In the genomic region with DNA sequence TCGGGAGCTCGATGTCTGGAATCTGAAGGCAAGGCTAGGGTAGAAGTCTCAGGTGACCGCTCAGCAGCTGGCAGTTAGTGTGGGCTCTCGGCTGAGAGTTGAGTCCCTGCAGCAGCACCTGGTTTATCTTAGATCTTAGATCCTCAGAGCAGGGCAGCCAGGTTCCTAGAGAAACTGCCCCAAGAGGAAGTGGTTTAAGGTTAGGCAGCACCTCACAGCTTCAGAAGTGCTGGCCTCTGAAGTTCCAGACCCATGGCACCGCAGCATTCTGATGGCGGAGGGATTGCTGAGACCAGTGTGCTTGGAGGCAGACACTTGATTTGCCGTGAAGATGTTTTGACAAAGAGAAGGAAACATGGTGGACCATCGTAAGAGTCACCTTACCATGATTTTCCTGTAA, we compare ENCODE assay signal across 17 mouse cellular contexts.
A peak's percentile ranks its signal among the peaks of the same experiment; 100 is the strongest.
DNase-seq lines count a peak whose midpoint lies in the region; ATAC-seq lines count a peak whose summit lies in the region.
"Had no signal": no experiment of that assay in that cellular context is flagged by ENCODE, and none has a peak within 500 bp of the region (broad histone marks: within the 10 kb centered on the region; RNA-seq: fewer than 3 reads in every experiment).

No protein-coding gene starts in this region.

- no peak for ATAC-seq in lung, embryonic 16.5 days (ENCODE audit: low read depth)
- no peak for ATAC-seq in embryonic facial prominence, embryonic 12.5 days (ENCODE audit: insufficient number of reproducible peaks, insufficient read depth, low FRiP score, low TSS enrichment)
- ATAC-seq in forebrain, embryonic 15.5 days (replicated peaks) = no peak
- ATAC-seq: forebrain, embryonic 14.5 days; intestine, embryonic 15.5 days had no signal

- H3K27me3 ChIP-seq in lung, embryonic 16.5 days (ENCODE audit: control insufficient read depth, insufficient read depth, low read depth, low read length) = no peaks in the 10 kb centered on the region
- no peaks in the 10 kb centered on the region for H3K27me3 ChIP-seq in embryonic facial prominence, embryonic 12.5 days
- no peaks in the 10 kb centered on the region for H3K27me3 ChIP-seq in limb, embryonic 10.5 days (ENCODE audit: low read depth, poor library complexity, severe bottlenecking)
- no peaks in the 10 kb centered on the region for H3K27me3 ChIP-seq in forebrain, embryonic 15.5 days
- H3K27me3 ChIP-seq: intestine, embryonic 15.5 days; liver, embryonic 15.5 days; midbrain, embryonic 12.5 days had no signal

- H3K4me1 ChIP-seq in lung, embryonic 16.5 days (replicated peaks; ENCODE audit: control insufficient read depth, insufficient read depth, low read length) = peaks cover 31% of the 10 kb centered on the region
- peaks cover 46% of the 10 kb centered on the region for H3K4me1 ChIP-seq in embryonic facial prominence, embryonic 12.5 days
- H3K4me1 ChIP-seq in limb, embryonic 10.5 days = peaks cover 76% of the 10 kb centered on the region
- H3K4me1 ChIP-seq in forebrain, embryonic 15.5 days = peaks cover 22% of the 10 kb centered on the region
- H3K4me1 ChIP-seq: liver, embryonic 15.5 days had no signal

- 65% methylated on average over 8 of the region's 8 CpGs for WGBS in lung, embryonic 16.5 days
- WGBS in embryonic facial prominence, embryonic 12.5 days = 55% methylated on average over 8 of the region's 8 CpGs
- WGBS in limb, embryonic 10.5 days = 73% methylated on average over 8 of the region's 8 CpGs
- 90% methylated on average over 8 of the region's 8 CpGs for WGBS in forebrain, embryonic 15.5 days

- H3K36me3 ChIP-seq in lung, embryonic 16.5 days (ENCODE audit: control insufficient read depth, insufficient read depth, low read length) = no peaks in the 10 kb centered on the region
- no peaks in the 10 kb centered on the region for H3K36me3 ChIP-seq in embryonic facial prominence, embryonic 12.5 days
- H3K36me3 ChIP-seq in limb, embryonic 10.5 days = 0 out of 2 replicates have a peak, but pooled peaks cover 2% of the 10 kb centered on the region
- no peaks in the 10 kb centered on the region for H3K36me3 ChIP-seq in forebrain, embryonic 15.5 days
- H3K36me3 ChIP-seq: intestine, embryonic 15.5 days; liver, embryonic 15.5 days had no signal

- no peak for DNase-seq in lung, postnatal 4 days
- DNase-seq in limb, embryonic 10.5 days (ENCODE audit: low spot score) = peak; percentile 36
- DNase-seq in thymus, postnatal 25 days = peak; percentile 20
- DNase-seq in adrenal gland, adult 8-10 months = no peak
- DNase-seq: cerebellum, postnatal 25 days; heart, postnatal 14 days; layer of hippocampus, postnatal 36 days; right cerebral cortex, adult 18-20 months had no signal

- H3K27ac ChIP-seq in lung, embryonic 16.5 days (ENCODE audit: low read length) = 0 out of 2 replicates have a peak overlapping the region, but pooled peaks have one; percentile 8
- H3K27ac ChIP-seq in embryonic facial prominence, embryonic 12.5 days = peak overlapping the region; percentile 76
- peak overlapping the region; percentile 81 for H3K27ac ChIP-seq in limb, embryonic 10.5 days
- H3K27ac ChIP-seq in forebrain, embryonic 15.5 days (replicated peaks) = no peak overlapping the region
- H3K27ac ChIP-seq: intestine, embryonic 15.5 days; liver, embryonic 15.5 days; midbrain, embryonic 12.5 days; stomach, postnatal 0 days had no signal

- no peak overlapping the region for H3K4me2 ChIP-seq in lung, embryonic 16.5 days (ENCODE audit: low read depth, low read length)
- no peak overlapping the region for H3K4me2 ChIP-seq in embryonic facial prominence, embryonic 12.5 days (replicated peaks)
- no peak overlapping the region for H3K4me2 ChIP-seq in forebrain, embryonic 15.5 days (replicated peaks)
- H3K4me2 ChIP-seq: intestine, embryonic 15.5 days; liver, embryonic 15.5 days; midbrain, embryonic 12.5 days had no signal

- no peak overlapping the region for H3K9ac ChIP-seq in lung, embryonic 16.5 days (ENCODE audit: low read length)
- H3K9ac ChIP-seq in embryonic facial prominence, embryonic 12.5 days = no peak overlapping the region
- no peak overlapping the region for H3K9ac ChIP-seq in forebrain, embryonic 15.5 days (replicated peaks)
- H3K9ac ChIP-seq: intestine, embryonic 15.5 days; liver, embryonic 15.5 days; midbrain, embryonic 12.5 days had no signal

- no peaks in the 10 kb centered on the region for H3K9me3 ChIP-seq in lung, embryonic 16.5 days (ENCODE audit: control insufficient read depth, low read length)
- H3K9me3 ChIP-seq in embryonic facial prominence, embryonic 12.5 days = no peaks in the 10 kb centered on the region
- H3K9me3 ChIP-seq in limb, embryonic 10.5 days (replicated peaks) = no peaks in the 10 kb centered on the region
- no peaks in the 10 kb centered on the region for H3K9me3 ChIP-seq in forebrain, embryonic 15.5 days
- H3K9me3 ChIP-seq: intestine, embryonic 15.5 days; liver, embryonic 15.5 days; midbrain, embryonic 12.5 days had no signal

- H3K4me3 ChIP-seq in lung, embryonic 16.5 days (ENCODE audit: low read length) = no peak overlapping the region
- H3K4me3 ChIP-seq in embryonic facial prominence, embryonic 12.5 days = no peak overlapping the region
- no peak overlapping the region for H3K4me3 ChIP-seq in limb, embryonic 10.5 days
- no peak overlapping the region for H3K4me3 ChIP-seq in forebrain, embryonic 15.5 days
- H3K4me3 ChIP-seq: intestine, embryonic 15.5 days; liver, embryonic 15.5 days; midbrain, embryonic 12.5 days; myocyte had no signal

Comparison
In these comparisons a context has a peak if more than half of its experiments do, and no peak if none do; other contexts are left out.
1. DNase-seq: peak in limb, embryonic 10.5 days (single experiment) and thymus, postnatal 25 days (single experiment); none in lung, postnatal 4 days (0 of 2) and adrenal gland, adult 8-10 months (single experiment).